Mouse (Mus musculus): Measurements from ENCODE around the gene Crybg1. TPM values are rescaled to one million over a fixed set of nuclear protein-coding genes. Genes with fewer than 3 reads are reported as not detected.
"Not testable (repeated sequence)": the region's sequence is repeated elsewhere in the genome, so short reads cannot be mapped to it uniquely, and the experiment has no call there.

Gene Crybg1
- polyA plus RNA-seq, 1 experiment: 7.0 TPM

DNA sequence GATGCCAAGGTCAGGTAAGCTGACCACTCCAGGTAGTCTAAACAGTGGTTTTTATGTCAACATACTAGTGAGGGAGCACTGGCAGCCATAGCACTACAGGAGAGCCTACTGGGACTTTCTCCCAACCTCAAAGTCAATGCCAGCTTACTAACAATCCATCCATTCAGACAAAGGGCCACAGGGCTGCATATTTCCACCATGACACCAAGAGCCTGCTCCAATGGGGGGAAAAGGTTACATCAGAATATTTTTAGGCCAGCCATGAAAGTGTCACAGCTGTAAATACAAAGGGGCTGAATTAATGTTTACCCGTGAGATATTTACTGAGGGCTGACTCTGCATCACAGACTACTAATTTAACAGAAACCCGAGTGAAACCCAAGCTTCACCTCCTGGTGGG lies 175.4 kb downstream of the Crybg1 start:
- DNase-seq (ENCODE audit: low read depth): no peak

DNA sequence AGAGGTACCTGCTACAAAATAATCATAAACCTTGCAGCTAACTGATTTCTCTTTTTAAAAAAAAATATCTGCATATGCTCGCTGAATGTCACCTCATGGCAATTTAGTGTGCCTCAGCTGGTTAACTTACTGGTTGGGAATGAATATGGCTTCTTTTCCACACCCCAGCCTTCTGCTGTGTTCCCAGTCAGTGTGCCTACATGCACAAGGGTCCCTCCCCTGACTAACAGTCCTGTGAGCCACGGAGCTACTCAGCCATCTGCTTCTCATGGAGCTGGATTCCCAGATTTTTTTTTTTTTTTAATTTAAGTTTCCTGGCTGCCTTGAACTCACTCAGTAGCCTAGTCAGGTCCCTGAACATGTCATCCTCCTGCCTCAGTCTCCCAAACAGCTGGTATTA lies 183.7 kb downstream of the Crybg1 start:
- DNase-seq (ENCODE audit: low read depth): no peak

DNA sequence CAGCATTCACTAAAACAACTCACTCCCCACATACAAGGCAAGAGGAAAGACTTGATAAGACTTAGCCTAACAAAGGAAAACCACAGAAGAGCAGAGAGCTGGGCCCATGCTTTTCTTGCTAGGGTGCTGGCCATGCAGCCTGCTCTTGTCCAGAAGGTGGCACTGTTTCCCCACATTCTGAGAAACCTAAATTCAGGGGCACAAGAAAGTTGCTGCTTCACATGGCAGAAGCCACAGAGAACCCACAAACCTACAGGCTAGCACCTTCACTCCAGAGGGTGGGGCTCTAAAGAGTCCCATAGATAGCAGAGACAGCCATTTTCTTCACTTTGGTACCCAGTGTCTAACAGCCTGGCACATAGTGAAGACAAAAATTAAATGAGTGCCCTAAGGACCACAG lies 194.7 kb downstream of the Crybg1 start:
- no peak for DNase-seq (ENCODE audit: low read depth)

DNA sequence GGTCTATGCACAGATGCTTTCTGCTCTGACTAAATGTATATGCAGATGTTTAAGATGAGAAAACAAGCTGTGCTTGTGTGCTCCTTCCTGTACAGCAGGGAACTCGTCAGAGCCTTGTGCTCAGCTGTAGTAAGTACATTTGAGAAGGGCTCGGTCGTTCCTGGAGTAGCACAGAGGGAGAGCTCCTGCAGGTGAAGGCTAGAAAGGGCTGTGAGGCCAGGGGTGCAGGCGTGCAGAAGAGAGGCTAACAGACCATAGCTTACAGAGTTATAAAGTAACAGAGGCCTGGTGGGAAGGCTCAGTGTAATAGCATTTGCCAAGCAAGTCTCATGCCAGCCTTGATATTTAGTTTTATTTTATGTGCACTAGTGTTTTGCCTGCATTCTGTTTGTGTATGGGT lies 203.2 kb downstream of the Crybg1 start:
- DNase-seq (ENCODE audit: low read depth): no peak

DNA sequence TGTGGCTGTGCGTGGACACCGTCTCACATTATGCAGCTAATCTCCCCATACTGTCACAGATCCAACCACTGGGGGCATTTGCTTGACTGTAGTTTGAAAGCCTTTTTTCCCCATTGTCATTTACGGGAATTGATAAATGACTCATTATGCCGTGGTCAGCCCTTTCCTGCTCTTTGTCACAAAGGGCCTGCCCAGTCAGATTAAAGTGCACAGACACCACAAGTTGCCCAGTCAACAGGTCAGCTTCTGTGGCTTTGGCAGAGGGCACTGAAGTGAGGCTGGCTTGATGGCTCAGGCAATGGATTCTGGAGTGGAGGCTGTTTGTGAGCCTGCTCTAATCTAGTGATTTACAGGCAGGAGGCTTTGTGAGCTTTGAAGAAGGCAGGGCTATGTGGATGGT lies 204.9 kb downstream of the Crybg1 start:
- no peak for DNase-seq (ENCODE audit: low read depth)

DNA sequence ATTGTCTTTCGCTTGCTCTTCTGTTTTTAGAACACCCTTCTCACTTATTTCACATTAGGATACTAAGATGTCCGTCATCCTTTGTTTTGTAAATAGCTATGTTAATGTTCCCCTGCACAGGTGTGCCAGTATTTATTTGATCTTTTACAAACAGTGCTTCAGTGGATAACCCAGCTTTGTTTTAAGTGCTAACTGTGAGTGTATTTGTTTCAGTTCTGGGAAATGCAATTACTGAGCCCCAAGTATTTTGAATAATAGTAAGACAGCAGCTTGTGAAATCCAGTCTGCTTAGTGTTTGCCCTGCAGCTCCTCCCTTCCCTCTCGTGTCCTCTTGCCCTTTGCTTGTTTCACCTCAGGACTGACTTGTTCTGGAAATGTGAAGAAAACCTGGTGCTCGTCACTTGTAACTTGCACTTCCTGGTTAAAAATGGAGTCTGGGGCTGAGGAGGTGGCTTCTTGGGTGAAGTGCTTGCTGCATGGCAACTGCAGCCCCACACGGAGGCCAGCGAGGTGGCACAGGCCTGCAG lies 209.5 kb downstream of the Crybg1 start:
- no peak for DNase-seq (ENCODE audit: low read depth)

DNA sequence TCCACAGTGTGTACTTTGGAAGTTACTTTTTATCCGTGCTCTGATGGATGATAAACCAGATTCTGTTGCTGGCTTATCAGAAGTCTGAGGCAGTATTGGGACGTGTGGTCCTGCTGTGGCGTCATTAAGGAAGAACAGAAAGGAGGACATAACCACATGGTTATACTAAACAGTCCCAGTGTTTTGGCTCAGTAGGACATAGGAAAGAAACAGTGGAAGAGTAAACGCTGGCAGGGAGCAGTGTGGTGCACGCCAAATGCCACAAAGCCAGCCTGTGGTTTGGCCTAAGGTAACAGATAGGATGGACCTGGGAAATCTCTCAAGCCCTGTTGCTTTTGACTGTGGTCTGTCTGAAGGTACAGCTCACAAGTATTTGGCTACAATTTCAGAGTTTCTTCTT lies 220.1 kb downstream of the Crybg1 start:
- DNase-seq (ENCODE audit: low read depth): no peak

DNA sequence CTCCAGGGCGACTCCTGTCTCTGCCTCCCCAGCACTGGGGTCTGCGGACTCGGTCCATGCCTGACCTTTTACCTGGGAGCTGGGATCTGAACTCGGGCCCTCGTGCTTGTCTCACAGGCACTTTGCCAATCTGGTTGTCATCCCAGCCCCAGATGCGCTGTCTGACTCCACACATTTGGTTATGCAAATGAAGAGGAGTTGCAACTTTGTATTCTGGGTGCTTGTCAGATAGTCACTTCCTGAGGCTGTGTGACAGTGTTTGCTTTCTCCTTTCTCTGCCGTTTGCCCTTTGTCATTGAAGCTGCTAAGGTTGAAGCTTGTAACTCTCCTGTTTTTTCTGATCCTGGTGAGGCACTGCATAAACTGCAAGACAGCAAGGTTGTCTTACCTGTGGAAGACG lies 220.9 kb downstream of the Crybg1 start:
- no peak for DNase-seq (ENCODE audit: low read depth)

DNA sequence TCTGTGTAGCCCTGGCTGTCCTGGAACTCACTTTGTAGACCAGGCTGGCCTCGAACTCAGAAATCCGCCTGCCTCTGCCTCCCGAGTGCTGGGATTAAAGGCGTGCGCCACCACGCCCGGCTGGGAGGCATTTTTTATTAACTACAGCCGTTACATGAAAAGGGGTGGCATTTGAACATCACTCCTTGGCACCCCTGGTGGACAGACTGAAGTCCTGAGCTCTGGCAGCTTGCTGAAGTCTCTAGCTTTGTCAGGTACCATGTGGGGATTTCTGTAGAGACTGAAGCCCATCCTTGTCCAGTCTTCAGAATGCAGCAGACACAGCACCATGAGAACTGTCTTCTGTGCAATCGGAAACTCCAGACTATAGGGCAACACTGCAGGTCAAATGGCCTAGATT lies 222.9 kb downstream of the Crybg1 start:
- DNase-seq (ENCODE audit: low read depth): not testable (repeated sequence)

DNA sequence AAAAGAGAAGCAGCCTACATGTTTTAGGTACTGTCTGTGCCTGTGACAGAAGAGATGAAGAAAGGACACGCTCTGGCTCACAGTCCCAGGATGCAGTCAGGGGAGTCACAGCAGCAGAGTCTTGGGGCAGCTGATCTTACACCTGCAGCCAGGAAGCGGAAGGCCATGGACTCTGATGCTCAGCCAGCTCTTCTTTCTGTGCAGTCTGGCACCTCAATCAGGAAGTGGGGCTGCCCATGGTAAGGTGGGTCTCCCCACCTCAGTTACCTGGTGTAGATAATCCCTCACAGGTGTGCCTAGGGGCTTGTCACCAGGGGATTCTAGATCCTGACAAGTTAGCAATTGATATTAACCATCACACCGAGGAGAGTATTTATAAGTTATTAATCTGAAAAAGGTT lies 225.6 kb downstream of the Crybg1 start:
- DNase-seq (ENCODE audit: low read depth): no peak

DNA sequence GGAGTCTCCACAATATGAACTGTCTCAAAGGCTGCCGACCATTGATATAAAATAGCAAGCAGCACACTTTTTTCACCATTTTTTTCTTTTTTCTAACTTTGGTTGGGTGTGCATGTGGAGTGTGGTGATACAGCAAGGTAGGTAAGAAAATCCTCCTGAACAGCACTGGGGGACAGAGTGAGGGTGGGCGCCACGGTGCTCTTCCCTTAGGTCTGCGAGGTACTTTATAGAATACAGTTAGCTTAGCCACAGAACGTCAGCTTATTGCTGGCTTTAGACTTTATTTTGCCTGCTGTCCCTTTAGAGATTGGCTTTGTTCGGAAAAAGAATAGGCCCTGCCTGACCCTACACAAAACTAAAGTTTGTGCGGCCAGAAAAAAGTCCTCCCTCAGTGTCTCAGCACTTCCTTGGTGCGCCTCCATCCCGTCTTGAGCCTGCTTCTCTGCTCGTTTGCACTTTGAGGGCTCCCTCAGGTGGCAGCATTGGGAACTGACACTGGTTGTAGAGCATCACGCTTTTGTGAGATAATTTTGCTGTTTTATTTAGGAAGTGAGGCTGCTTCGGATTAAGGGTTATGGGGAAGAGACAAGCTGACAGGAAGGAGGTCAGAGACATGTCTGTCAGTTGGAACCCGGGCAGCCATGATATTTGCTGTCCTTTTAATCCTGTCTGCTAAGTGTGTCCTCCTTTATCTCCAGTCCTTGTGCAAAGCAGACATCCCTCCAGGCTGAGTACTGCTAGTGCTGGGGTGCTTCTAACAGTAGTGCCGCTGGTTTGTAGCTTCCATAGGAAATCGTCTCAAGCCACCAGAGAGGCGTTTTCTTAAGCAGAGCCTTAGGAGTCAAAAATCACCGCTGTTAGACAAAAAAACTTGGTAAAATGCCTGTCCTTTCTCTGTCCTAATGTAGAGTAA lies 229.7 kb downstream of the Crybg1 start:
- DNase-seq (ENCODE audit: low read depth): no peak

DNA sequence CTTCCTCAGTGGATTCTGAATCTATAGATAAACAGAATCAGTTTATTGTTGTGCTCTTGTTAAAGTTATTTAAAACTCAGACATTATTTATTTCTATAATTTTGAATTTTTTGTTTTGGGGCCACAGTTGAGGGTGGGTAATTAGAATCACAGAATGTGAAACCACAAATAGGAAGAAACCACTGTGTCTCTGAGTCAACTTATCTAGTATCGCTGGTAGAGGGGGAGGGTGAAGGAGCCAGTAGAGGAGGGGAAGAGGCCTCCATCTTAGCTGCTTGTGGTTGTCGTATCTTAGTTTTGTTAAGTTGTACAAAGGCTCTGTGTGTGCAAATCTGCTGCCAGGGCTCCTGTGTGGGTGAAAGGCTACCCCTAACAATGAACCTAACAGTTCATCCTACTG lies 231.9 kb downstream of the Crybg1 start:
- DNase-seq (ENCODE audit: low read depth): no peak

DNA sequence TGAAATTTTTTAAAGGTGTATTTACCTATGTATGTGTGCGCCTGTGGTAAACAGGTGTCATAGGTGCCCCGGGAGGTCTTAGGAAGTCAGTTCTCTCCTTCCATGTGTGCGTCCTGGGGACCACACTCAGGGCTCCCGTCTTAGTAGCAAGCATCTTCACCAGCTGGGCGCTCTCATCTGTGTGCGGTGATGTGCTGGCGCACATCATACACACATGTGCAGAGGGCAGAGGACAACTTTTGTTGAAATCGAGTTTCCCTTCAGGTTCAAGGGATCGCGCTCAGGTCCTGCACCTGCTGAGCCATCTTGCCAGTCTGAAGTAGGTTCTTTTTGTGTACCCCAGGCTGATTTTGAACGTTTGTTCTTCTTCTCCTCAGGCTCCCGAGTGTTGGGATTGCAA lies 232.5 kb downstream of the Crybg1 start:
- no peak for DNase-seq (ENCODE audit: low read depth)

DNA sequence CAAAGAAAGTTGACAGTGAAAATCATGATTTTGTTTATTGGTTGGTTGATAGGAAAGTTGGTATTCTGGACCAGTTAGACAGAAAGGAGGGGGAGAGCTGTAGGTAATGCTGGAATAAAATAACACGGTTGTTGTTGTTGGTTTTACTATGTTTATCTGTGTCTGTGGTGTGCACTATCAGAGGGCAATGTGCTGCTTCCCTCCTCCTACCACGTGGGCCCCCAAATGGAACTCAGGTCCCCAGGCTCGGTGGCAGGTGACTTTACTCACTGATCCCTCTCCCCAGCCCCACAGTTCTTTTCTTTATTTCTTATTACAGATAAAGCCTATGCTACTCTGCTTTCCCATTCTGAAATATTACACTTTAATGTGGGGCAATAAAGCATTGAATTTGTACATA lies 236.4 kb downstream of the Crybg1 start:
- DNase-seq (ENCODE audit: low read depth): no peak

DNA sequence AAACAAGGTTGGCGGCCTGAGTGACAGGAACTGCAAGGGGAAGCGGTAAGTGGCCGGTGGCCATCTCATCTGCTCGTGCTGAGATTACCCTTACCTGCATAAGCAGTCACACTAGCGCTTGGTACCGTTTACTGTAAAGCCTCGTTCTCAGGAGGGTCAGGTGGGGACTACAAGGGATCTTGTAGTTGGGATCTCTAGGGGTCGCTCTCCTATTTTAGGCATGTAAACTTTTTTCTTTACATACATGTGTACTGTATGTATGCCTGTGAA lies 237.8 kb downstream of the Crybg1 start:
- no peak for DNase-seq (ENCODE audit: low read depth)

DNA sequence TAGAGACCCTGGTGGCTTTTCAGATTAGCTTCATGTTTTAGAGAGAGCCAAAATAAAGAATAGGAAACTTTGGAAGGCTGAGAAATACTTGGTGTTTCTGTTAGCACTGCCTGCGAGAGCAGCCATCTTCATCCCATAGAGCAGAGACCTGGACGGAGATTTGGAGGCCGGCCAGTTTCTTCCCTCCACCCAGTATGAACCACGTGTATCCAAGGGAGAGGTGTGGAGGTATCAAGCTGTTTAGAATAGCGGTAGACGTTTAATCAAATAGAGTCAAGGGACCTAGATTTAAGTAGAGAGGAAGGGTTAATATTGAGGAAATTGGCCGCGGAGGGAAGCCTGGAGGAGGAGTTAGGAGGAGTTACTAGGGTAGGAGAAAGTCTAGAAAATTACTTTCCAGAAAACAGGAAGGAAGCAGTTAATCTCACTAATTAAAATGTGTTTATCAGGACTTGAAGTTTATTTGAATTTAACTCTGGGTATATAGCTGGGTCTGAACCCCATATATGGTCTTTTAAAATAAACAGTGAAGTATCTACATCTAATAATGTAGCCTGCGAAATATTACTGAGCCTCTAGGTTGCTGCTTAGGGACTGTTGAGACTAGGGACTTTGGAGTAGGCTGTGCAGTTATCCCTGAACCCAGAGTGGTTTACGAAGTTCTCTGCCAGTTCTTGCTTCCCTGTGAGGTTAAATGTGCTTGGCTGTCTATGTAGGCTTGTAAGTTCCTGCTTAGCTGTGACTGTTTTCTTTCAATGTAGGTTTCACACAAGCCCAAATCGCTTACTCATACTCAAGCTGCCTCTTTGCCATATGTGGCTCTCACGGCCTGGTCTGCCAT lies 238.4 kb downstream of the Crybg1 start:
- no peak for DNase-seq (ENCODE audit: low read depth)

DNA sequence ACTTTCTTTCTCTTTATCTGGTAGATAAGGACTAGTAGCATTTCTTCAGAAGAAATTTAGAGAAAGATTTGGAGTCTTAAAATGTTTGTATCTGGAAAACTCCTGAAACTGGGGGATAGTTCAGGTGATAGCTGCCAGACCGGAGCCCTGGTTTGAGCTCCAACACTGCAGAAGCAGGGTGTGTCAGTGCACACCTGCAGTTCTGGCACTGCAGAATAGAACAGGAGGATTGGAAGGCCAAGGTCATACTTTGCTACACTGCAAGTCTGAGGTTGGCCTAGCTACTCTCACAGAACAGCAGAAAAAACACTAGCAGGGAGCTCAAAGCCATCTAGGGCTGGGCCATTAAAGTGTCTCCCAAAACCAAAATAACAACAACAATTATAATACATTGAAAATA lies 244.1 kb downstream of the Crybg1 start:
- DNase-seq (ENCODE audit: low read depth): no peak

DNA sequence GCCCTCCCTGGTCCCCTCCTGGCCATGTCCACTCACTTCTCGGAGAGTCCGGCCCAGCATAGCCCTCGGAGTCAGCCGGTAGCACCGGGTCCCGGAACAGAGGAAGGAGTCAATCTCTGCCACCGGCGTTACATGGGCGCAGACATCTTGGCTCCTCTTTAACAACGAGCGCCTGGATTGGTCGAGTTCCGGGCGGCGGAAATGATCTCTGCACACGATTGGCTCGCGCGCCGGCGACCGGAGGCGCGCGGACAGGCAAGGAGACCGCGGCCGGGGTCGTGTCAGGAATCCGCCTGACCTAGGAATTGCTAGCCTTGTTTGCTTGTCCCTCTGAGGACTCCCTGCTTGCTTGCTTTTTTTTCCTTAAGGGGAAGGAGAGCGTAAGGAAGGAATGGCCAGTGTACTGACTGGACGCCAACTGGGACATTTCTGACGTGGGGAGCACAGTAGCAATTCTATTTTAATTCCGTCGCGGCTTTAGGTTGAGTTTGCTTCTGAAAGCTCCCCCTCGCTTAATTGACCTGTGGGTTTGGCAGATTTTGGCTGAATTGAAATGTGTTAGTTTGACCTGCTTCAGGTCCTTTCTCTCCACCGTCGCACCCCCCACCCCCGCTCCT lies 247.0 kb downstream of the Crybg1 start, which contains the start of the genes Qrsl1 and Rtn4ip1:
TSS of gene Qrsl1 (minus strand) at position 168 of the 617 bp plus-strand sequence.
TSS of gene Rtn4ip1 (plus strand) at position 230 of the 617 bp plus-strand sequence.
- DNase-seq (ENCODE audit: low read depth): peak; percentile 49

DNA sequence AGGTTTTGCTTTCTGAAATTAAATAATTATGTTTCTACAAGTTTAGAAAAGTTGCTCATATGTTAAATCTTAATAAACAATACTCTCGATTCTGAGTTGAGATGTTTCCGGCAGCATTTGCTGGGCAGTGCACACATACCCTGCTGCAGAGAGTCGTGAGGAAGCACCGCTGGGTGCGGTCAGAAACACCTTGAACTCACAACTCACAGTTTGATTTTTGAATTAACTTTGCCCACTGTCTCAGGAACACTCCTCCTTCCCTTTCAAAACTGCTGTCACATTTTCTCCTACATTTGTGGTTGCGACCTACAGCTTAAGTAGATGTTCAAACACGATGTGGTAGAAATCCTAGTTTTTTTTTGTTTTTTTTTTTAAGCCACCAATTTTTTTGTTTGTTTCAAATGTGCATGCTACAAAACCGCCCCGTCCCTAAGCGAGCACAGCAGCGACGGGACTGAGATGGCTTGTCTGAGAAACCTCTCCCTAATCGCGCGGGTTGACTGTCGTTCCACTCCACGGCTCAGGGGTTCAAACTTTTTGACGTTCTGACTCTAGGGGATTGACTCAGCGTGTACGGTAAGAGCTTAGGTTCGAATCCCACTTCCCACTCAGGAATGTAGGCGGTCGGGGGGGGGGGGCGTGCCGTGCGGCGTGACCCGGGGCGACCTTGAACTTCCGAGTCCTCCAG lies 247.6 kb downstream of the Crybg1 start:
- no peak for DNase-seq (ENCODE audit: low read depth)

Measured in gonadal fat pad, adult 2 months (tissue).